Mouse (Mus musculus) forebrain, postnatal 0 days (tissue): Measurements from ENCODE around the gene Oprl1. TPM values are rescaled to one million over a fixed set of nuclear protein-coding genes. Genes with fewer than 3 reads are reported as not detected.

ENCODE experiments used
- ATAC-seq: fragments of 200-750 bp; cut with Nextera tagmentation; 2 replicates; pipeline ENCODE4 v1.8.0; 2017; ENCODE audit warnings: mild to moderate bottlenecking, moderate library complexity
- DNase-seq: peaks from one replicate; pipeline ENCODE4 v3.0.0-alpha.2; 2015
- H3K27ac ChIP-seq: fragments of 300-500 bp; sonication (generic); 2 replicates; pipeline ENCODE4 v1.5.1; 2014; ENCODE audit warnings: low read depth, mild to moderate bottlenecking, antibody characterized with exemption, low read length, moderate library complexity, mixed read lengths
- H3K27me3 ChIP-seq: fragments of 300-500 bp; sonication (generic); 2 replicates; pipeline ENCODE4 v1.6.1; 2014; ENCODE audit warnings: mild to moderate bottlenecking, low read length, mixed read lengths; ENCODE audit not compliant: insufficient read depth
- H3K36me3 ChIP-seq: fragments of 300-500 bp; sonication (generic); 2 replicates; pipeline ENCODE4 v1.6.1; 2014; ENCODE audit warnings: mild to moderate bottlenecking, moderate library complexity; ENCODE audit not compliant: insufficient read depth
- H3K4me1 ChIP-seq: fragments of 300-500 bp; sonication (generic); 2 replicates; pipeline ENCODE4 v1.6.1; 2014; ENCODE audit warnings: antibody characterized with exemption; ENCODE audit not compliant: insufficient read depth
- H3K4me2 ChIP-seq: fragments of 300-500 bp; sonication (generic); 2 replicates; pipeline ENCODE4 v1.6.1; 2014; ENCODE audit warnings: low read depth, mild to moderate bottlenecking, moderate library complexity
- H3K4me3 ChIP-seq: fragments of 300-500 bp; sonication (generic); 2 replicates; pipeline ENCODE4 v1.5.1; 2014; ENCODE audit warnings: low read depth, low read length, mixed read lengths
- H3K9ac ChIP-seq: fragments of 300-500 bp; sonication (generic); 2 replicates; pipeline ENCODE4 v1.6.1; 2014; ENCODE audit warnings: mild to moderate bottlenecking
- H3K9me3 ChIP-seq: fragments of 300-500 bp; sonication (generic); 2 replicates; pipeline ENCODE4 v1.6.1; 2016; ENCODE audit warnings: low read length
- CTCF ChIP-seq: sonication (generic); IDR thresholded peaks from 2 replicates; pipeline ENCODE4 v1.5.1; 2016; ENCODE audit warnings: antibody characterized with exemption, control low read depth, low read depth
- WGBS: fragments of 180-500 bp; shearing (Covaris S2); extraction: QIAGEN DNeasy Blood & Tissue Kit; methylation state at CpG from one replicate; pipeline ENCODE4 v1.1.7; 2014; 5-methylcytosine and 5-hydroxymethylcytosine counted together
- polyA plus RNA-seq: library from polyadenylated mRNA; unstranded; fragments of >200 nt; fragmentation: Nextera tagmentation; extraction: Ambion mirVana; gene quantifications from 2 replicates; pipeline ENCODE4 v1.2.1, GENCODE M21; 2015
- total RNA-seq: library from RNA; depleted of rRNA; stranded (reverse); fragments of >200 nt; gene quantifications from 2 replicates; pipeline ENCODE4 v1.2.3, GENCODE M21; 2014

Gene Oprl1
- total and polyA plus RNA-seq, 2 experiments from 2014 or later, result 62.5 to 134 TPM

GRCm38 (mm10) chr2:181706668-181707067 is 8.1 kb upstream of the Oprl1 start:
- Histone ChIP-seq H3K27me3 (no peaks in the 10 kb centered on the region), H3K36me3 (no peaks in the 10 kb centered on the region), H3K4me1 (no peaks in the 10 kb centered on the region), H3K4me2 (no peak overlapping the region), H3K9me3 (no peaks in the 10 kb centered on the region), H3K4me3 (no peak overlapping the region), H3K27ac (no peak overlapping the region), H3K9ac (no peak overlapping the region)
- TF ChIP-seq CTCF, result peak; percentile 56
- DNase-seq, result no peak
- 50% methylated on average over 4 of the region's 4 CpGs for WGBS
- ATAC-seq, result no peak

DNA sequence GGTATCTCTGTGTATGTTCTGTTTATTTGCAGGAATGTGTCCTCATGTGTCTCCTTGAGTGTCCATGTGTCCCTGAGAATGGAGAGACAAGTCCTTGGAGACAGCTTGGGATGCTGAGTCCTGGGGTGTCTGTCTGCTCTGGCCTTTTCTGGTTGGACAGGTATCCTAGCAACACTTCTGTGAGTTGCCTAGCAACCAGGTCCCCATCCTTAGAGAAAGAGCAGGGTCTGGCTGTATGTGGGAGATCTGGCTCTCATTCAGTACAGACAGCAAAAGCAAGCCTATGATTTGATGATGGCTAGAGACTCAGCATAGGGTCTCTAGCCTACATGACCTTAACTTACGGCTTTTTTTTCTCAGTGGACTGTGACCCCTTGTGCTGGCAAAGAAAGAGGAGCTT is 1.1 kb upstream of the Oprl1 start:
- H3K9ac ChIP-seq, result no peak overlapping the region
- TF ChIP-seq CTCF, result no peak
- no peak overlapping the region for H3K4me3 ChIP-seq
- 48% methylated on average over 1 of the region's 1 CpGs for WGBS
- peaks cover 13% of the 10 kb centered on the region for H3K4me1 ChIP-seq
- H3K9me3 ChIP-seq, result no peaks in the 10 kb centered on the region
- peak; percentile 74 for DNase-seq
- H3K27me3 ChIP-seq, result no peaks in the 10 kb centered on the region
- peak overlapping the region; percentile 68 for H3K4me2 ChIP-seq
- ATAC-seq, result peak; percentile 73
- peak overlapping the region; percentile 69 for H3K27ac ChIP-seq
- H3K36me3 ChIP-seq, result peaks cover 2% of the 10 kb centered on the region

DNA sequence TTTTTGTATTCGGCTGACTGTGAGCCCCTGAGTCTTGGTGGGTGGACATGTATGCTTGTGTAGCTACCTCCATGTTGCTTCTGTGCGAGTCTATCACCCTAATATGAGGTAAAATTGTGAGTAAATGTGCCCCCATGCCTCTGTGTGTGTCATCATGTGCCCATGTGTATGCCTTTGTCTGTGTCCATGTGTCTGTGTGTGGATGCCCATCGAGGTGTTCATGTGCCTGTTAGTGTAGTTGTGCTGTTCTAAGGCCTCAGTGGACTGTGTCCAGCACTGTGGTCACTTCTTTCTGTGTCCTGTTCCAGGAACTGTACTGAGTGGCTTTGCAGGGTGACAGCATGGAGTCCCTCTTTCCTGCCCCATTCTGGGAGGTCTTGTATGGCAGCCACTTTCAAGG is 566 bp downstream of the Oprl1 start:
- Histone ChIP-seq H3K9ac (peak overlapping the region; percentile 71), H3K4me2 (peak overlapping the region; percentile 68), H3K4me3 (peak overlapping the region; percentile 48), H3K4me1 (peaks cover 13% of the 10 kb centered on the region), H3K9me3 (no peaks in the 10 kb centered on the region), H3K36me3 (peaks cover 18% of the 10 kb centered on the region), H3K27me3 (no peaks in the 10 kb centered on the region), H3K27ac (peak overlapping the region; percentile 77)
- WGBS, result 45% methylated on average over 3 of the region's 3 CpGs
- ATAC-seq, result peak; percentile 34
- DNase-seq, result peak; percentile 63
- TF ChIP-seq CTCF, result no peak

- DNase-seq, result peak; percentile 18
- Histone ChIP-seq H3K9ac (no peak overlapping the region), H3K27ac (no peak overlapping the region)
These were observed 2.2 kb downstream of the Oprl1 start for GRCm38 (mm10) chr2:181716991-181717390.

DNA sequence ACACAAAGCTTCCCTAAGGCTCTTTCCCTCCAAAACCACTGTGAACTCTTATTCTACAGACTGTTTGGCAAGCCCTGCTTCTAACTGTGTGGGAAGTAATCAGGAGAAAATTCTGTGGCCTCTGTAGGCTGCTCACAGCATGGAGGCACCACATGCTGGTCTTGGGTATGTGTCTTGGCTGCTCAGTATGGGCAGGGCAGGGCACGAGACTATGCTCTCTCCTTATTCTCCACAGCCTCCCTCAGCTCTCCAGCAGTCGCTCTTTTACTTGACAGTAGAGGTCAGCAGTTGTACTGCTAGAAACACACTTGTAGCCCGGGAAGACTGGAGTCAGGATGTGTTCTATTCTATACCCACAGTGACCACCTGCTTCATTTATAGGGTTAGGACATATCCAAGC is 5.2 kb downstream of the Oprl1 start:
- no peak overlapping the region for H3K4me3 ChIP-seq
- peak; percentile 10; the same call in 1 of the 2 replicates for TF ChIP-seq CTCF
- H3K27me3 ChIP-seq, result no peaks in the 10 kb centered on the region
- H3K4me1 ChIP-seq, result peaks cover 6% of the 10 kb centered on the region; the same call in 1 of the 2 replicates
- H3K9me3 ChIP-seq, result no peaks in the 10 kb centered on the region
- WGBS, result 38% methylated on average over 3 of the region's 3 CpGs
- DNase-seq (no peak), ATAC-seq (no peak)
- H3K4me2 ChIP-seq, result no peak overlapping the region
- H3K36me3 ChIP-seq, result peaks cover 27% of the 10 kb centered on the region
- no peak overlapping the region for H3K27ac ChIP-seq
- H3K9ac ChIP-seq, result no peak overlapping the region

More at GRCm38 (mm10) chr2:181716991-181717390, 2.2 kb downstream of the Oprl1 start:
- Histone ChIP-seq H3K27me3 (no peaks in the 10 kb centered on the region), H3K4me3 (0 out of 2 replicates have a peak overlapping the region, but pooled peaks have one; percentile 48), H3K4me1 (peaks cover 13% of the 10 kb centered on the region), H3K9me3 (no peaks in the 10 kb centered on the region), H3K4me2 (peak overlapping the region; percentile 68), H3K36me3 (peaks cover 20% of the 10 kb centered on the region)
- WGBS, result 47% methylated on average over 3 of the region's 3 CpGs
- ATAC-seq, result no peak
- no peak for TF ChIP-seq CTCF

DNA sequence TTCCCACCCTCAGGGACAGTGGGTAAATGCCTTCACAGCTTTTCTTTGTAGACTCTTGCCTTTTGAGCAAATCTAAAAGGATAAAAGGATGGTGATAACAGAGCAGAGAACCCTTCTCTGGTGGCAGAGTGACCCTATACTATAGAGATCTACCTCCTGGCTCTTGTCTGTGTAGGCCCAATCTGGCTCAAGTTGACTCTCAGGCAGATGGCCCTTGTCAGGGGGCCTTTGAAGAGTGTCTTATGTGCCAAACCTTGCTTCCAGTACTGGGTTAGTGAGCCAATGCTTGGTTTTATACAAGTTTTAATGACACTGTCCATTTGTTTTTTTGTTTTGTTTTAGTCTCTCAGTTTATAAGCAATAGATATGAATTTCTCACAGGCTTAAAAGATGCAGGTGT is 6.4 kb downstream of the Oprl1 start:
- H3K27me3 ChIP-seq, result no peaks in the 10 kb centered on the region
- H3K4me3 ChIP-seq, result no peak overlapping the region
- ATAC-seq, result no peak
- no peak for DNase-seq
- no peak for TF ChIP-seq CTCF
- H3K9ac ChIP-seq, result no peak overlapping the region
- no peaks in the 10 kb centered on the region for H3K9me3 ChIP-seq
- H3K4me2 ChIP-seq, result no peak overlapping the region
- H3K36me3 ChIP-seq, result peaks cover 27% of the 10 kb centered on the region
- H3K4me1 ChIP-seq, result peaks cover 4% of the 10 kb centered on the region; the same call in 1 of the 2 replicates
- H3K27ac ChIP-seq, result no peak overlapping the region

GRCm38 (mm10) chr2:181722213-181722612 is 7.4 kb downstream of the Oprl1 start:
- peak; percentile 78 for TF ChIP-seq CTCF
- Histone ChIP-seq H3K4me3 (no peak overlapping the region), H3K9me3 (no peaks in the 10 kb centered on the region), H3K27me3 (no peaks in the 10 kb centered on the region), H3K4me2 (no peak overlapping the region), H3K27ac (no peak overlapping the region), H3K4me1 (no peaks in the 10 kb centered on the region), H3K36me3 (peaks cover 27% of the 10 kb centered on the region), H3K9ac (no peak overlapping the region)
- peak; percentile 50 for ATAC-seq
- 15% methylated on average over 3 of the region's 3 CpGs for WGBS
- DNase-seq, result peak; percentile 54
